Mouse (Mus musculus) adipocyte (in vitro differentiated cells): ENCODE measurements around the gene Hjurp.

ENCODE experiments used
- DNase-seq: peaks from one replicate; pipeline ENCODE4 v3.0.0-alpha.2; 2016; ENCODE audit warnings: low spot score

The Hjurp gene

GRCm38 (mm10) chr1:88297480-88298258 lies 20.2 kb upstream of the Hjurp start:
- no peak for DNase-seq

GRCm38 (mm10) chr1:88296171-88296920 lies 18.9 kb upstream of the Hjurp start:
- no peak for DNase-seq

GRCm38 (mm10) chr1:88294650-88295049 lies 17.2 kb upstream of the Hjurp start:
- DNase-seq: no peak

DNA sequence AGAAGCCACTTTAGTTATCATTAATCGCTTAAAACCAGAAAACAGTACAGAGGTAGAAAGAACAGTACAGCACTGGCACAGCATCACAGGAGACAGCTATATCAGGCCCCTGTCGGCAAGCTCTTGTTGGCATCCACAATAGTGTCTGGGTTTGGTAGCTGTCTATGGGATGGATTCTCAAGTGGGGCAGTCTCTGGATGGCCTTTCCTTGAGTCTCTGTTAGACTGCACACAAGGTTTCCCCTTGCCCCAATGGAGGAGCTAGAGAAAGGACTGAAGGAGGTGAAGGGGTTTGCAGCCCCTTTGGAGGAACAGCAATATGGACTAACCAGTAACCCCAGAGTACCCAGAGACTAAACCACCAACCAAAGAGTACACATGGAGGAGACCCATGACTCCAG lies 14.6 kb upstream of the Hjurp start:
- no peak for DNase-seq

GRCm38 (mm10) chr1:88291409-88292005 lies 14.1 kb upstream of the Hjurp start:
- no peak for DNase-seq

DNA sequence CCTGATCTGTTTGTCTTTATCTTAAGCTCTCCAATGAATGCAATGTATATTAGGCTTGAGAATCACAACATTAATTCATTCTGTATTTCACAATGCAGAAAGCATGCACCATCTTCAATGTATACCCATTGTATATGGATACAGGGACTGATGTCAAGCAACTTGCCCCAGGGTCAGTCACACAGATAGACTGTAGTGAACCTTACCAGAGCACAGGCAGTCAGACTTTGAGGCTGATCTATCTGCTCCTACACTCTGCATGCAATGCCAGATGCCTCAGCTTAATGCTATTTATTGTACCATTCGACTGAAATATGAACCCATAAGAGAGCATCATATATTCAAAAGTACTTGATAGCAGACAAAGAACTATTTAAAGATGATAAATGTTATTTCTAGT lies 13.1 kb upstream of the Hjurp start:
- no peak for DNase-seq

DNA sequence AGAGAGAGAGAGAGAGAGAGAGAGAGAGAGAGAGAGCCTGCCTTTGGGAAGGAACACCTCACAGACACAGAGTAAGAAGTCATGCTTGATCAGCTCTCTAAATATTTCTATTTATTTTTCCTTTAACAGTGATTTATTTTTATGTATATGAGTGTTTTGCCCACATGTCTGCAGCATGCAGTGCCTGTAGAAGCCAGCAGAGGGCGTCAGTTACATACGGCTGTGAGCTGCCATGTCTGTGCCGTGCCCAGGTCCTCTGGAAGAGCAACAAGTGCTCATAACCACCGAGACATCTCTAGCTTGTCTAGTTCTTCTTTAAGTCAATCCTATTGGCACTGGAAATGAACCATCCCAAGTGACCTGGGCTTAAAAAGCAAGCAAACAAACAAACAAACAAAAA lies 12.5 kb upstream of the Hjurp start:
- peak; percentile 70 for DNase-seq

- DNase-seq: no peak
These were observed 11.7 kb upstream of the Hjurp start for GRCm38 (mm10) chr1:88289152-88289551.

DNA sequence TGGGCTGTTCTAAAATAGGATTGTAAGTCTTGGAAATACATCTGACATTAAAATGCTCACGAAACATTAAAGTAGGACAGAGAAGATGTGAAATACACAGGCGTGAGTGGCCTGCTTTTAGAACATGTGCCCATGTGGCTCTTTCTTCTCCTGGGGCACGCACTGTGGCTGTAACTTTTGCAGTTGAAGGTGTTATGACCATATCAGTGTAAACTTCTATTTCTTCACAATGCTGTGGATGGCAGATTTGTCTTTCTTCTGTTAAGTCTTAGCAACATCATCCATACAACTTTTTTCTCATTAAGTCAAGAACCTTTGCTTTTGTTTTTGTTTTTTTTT lies 11.3 kb upstream of the Hjurp start:
- no peak for DNase-seq

DNA sequence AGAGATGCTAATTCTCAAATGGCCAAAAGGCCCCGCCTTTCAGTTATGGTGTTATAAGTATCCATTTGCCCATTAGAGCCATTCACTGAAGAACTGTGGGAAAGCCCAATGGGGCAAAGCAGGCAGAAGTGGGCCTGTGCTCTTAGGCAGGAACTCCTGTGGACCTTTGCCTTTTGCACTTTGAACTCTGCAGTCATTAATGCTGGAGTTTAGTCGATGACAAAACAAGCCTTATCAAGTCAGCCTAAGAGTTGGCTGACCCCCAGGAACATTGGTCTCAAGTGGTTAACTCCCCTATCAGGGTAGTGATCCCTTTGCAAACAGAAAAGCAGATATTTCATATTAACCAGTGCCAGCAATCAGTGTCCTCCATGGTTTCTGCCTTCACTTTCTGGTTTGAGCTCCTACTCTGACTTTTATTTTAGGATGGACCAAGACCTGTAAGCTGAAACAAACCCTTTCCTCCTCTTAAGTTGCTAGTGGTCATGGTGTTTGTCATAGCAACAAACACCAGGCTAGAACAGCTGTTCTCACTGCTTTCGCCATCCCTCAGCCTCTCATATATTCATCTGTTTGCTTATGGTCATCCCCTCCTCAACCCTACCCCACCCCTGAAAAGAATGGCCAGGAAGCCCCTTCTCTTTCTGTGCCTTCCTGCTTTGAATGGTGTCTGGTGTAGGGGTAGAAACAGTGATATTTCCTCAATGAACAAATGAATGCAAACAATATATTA lies 10.8 kb upstream of the Hjurp start:
- no peak for DNase-seq

DNA sequence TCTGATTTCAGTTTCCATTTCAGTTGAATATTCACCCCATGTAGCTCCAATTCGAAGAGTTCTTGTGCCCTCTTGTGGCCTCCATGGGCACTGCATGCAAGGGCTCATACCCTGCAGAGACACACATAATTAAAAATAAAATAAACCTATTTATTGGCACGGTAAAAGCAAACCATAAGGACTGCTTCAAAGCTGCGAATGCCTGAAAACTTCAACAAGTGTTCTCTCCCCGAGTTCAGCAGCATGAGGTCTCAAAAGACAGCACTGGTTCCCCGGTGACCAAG lies 10.2 kb upstream of the Hjurp start:
- DNase-seq: peak; percentile 85

DNA sequence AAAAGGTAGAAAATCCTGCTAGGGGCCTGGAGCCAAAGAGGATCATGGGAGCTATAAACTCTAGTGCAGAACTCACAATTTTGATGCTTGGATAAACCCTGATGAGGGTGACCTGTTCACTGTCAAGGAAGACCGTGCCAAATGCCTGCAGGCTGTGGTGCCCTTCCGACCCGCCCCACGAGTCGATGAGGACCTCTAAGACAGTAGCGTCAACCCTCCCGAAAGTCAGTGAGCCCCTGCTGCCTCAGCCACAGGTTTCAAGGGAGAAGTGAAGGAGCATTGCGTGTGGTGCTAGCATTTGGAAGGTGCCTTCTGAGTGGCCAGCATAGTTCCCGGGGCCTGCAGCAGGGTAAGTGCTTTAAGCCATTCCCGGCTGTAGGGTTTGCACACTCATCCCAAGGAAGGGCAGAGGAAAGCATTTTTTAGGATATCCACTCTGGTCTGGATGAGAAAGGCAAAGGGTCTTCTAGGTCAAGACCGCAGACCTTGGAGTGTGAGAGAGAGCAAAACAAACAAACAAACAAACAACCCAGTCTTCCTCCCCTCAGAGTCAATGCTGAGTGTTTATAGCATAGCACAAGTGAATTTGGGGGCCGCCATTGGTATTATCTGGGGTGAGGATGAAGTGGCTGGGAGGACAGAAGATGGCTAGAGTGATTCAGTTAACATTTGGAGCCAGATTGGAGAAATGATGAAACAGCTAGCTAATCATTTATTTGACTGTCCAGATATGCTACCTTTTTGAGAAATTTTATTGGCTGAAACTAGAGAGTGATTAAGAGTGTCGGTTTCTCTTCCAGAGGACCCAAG lies 9.7 kb upstream of the Hjurp start:
- no peak for DNase-seq

DNA sequence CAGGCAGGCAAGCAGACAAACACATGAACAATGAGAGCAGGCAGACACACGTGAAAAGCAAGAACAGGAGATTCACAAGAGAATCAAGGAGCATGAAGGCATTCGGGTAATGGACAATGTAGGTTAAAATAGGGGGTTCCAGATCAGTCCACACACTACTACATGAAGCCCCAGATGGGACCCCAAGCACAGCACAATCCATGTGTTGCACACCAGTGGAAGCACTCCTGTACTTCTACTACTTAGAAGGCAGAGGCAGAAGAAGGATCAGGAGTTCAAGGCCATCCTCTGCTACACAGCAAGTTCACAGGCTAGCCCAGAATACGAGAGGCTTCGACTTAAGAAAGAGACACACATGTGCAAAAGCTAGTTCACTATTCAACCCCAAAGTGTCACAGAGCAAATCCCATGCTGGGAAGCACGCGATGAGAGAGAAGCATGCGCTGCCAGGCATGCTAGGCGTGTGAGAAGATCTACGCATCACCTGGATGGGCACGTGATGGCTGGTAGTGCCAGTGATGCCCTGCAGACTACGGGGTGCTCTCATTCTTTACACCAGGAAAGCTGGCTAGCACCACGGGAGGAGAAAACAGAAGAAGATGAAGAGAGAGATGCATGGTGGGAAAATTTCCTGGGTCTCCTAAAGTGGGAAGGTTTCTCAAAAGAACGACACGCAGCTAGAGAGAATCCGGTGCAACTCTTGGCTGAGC lies 8.9 kb upstream of the Hjurp start:
- no peak for DNase-seq

- peak; percentile 34 for DNase-seq
These were observed 8.2 kb upstream of the Hjurp start for GRCm38 (mm10) chr1:88285652-88286051.

DNA sequence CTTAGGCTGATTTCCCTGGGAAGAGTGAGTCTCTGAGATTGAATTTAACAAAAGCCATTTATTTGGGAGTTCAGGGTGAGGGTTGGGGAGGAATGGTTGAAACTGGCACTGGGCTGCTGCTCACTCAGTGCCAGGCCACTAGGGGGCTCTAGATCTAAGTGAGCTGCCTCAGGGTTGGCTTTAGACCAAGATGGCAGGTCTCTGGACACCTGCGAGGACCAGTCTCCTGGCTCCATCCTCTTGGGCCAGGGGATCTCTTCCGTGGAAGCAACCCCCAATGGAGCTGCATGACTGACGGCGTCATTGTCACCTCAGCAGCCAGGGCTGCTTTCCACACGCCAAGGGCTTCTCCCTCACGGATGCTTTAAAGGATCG lies 7.5 kb upstream of the Hjurp start:
- DNase-seq: peak; percentile 67

GRCm38 (mm10) chr1:88284228-88284945 lies 7.0 kb upstream of the Hjurp start:
- DNase-seq: no peak

GRCm38 (mm10) chr1:88283376-88284227 lies 6.2 kb upstream of the Hjurp start:
- DNase-seq: no peak

DNA sequence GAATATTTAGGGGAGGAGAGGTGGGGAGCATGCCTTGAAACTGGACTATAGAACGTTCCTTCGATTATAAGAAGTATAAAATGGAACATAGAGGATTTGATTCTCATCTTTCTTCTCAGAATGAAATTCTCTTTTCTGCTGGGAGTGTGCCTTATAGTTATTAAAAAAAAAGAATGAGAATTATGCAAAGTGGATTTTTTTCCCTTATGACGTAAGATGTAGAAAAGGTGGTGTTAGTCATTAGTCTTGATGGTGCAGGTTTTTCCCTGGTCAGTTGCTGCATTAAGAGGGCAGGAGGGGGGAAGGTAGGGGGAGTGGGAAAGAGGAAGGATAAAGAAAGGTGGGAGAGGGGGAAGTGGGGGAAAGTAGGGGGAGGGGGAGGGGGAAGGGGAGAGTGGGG lies 4.9 kb upstream of the Hjurp start:
- no peak for DNase-seq

- no peak for DNase-seq
These were observed 2.7 kb upstream of the Hjurp start for GRCm38 (mm10) chr1:88280006-88280690.
